Comparison of ENCODE assay signal across 8 mouse cellular contexts in the genomic region with DNA sequence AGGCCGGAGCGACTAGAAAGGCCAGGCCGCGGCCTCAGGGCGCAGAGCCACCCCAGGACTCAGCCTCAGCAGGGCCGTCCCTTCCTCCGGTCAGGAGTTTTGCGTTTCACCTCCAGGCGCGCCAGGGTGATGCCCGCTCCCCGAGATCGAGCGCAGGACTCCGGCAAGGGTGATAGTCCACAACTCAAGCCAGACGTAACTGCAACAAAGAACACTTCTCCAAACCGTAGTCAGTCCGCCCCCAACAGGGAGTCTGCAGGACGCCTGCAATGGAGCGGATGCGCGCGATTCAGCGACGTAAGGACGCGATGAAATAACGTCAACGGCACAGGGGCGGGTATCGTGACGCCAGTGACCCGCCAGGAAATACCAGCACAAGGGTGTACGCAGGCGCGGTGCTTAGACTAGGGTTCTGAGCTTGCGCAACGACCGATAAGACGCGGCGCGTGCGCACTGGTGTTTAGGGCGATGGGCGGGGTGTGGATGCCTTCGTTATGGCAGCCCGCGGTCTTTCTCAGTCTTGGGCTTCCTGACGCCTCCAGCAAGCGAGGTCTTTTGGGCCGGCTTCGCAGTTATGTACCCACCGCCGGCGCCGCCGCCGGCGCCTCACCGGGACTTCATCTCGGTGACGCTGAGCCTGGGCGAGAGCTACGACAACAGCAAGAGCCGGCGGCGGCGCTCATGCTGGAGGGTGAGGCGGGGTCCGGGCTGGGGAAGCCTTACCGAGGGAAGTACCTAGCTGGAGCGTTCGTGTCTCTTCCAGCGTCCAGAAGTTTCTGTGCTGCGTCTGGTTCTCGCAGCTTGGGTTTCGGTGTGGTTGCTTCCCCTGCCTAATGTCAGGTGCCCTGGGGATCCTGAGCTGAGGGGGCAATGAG. TPM values are rescaled to one million over a fixed set of nuclear protein-coding genes. Genes with fewer than 3 reads are reported as not detected.
DNase-seq lines count a peak whose midpoint lies in the region; ATAC-seq and TF ChIP-seq lines count a peak whose summit lies in the region.

A gene (plus strand): TSS at position 53 of the 875 bp plus-strand sequence.

- peak; percentile 95 for TF ChIP-seq EP300 in heart, adult 2 months (IDR thresholded peaks at IDR 0.05; ENCODE audit: insufficient read depth, low read depth, low read length)

- no peaks in the 10 kb centered on the region for H3K27me3 ChIP-seq in embryonic facial prominence, embryonic 14.5 days (replicated peaks; ENCODE audit: control insufficient read depth, insufficient read depth, low read length)
- H3K27me3 ChIP-seq in heart, adult 2 months (ENCODE audit: control insufficient read depth, insufficient read depth, low read length) = no peaks in the 10 kb centered on the region
- no peaks in the 10 kb centered on the region for H3K27me3 ChIP-seq in limb, embryonic 13.5 days
- H3K27me3 ChIP-seq in midbrain, embryonic 16.5 days (ENCODE audit: control insufficient read depth, insufficient read depth, low read depth, low read length) = no peaks in the 10 kb centered on the region

- no peaks in the 10 kb centered on the region for H3K9me3 ChIP-seq in embryonic facial prominence, embryonic 14.5 days (ENCODE audit: control insufficient read depth, low read length)
- H3K9me3 ChIP-seq in limb, embryonic 13.5 days = no peaks in the 10 kb centered on the region
- H3K9me3 ChIP-seq in midbrain, embryonic 16.5 days (replicated peaks; ENCODE audit: control insufficient read depth, low read length, poor library complexity, severe bottlenecking) = no peaks in the 10 kb centered on the region

- H3K9ac ChIP-seq in embryonic facial prominence, embryonic 14.5 days (ENCODE audit: low read depth, low read length) = peak within 1 kb of the TSS; percentile 91
- peak within 1 kb of the TSS; percentile 82 for H3K9ac ChIP-seq in heart, adult 2 months (ENCODE audit: low read depth, low read length)
- H3K9ac ChIP-seq in limb, embryonic 13.5 days = peak within 1 kb of the TSS; percentile 91
- H3K9ac ChIP-seq in midbrain, embryonic 16.5 days (ENCODE audit: low read depth, low read length) = peak within 1 kb of the TSS; percentile 88

- ATAC-seq in embryonic facial prominence, embryonic 14.5 days (ENCODE audit: low read depth) = peak; percentile 99
- ATAC-seq in limb, embryonic 13.5 days (ENCODE audit: low FRiP score, low read depth) = peak; percentile 98
- ATAC-seq in midbrain, embryonic 16.5 days = peak; percentile 98

- TF ChIP-seq POLR2A in heart, adult 2 months (IDR thresholded peaks at IDR 0.05; ENCODE audit: insufficient read depth, low read depth, low read length) = peak; percentile 88; the same call in 1 of the 2 replicates

- DNase-seq in 3T3-L1 (ENCODE audit: low read depth, low spot score) = peak; percentile 99
- peak; percentile 96 to 99 for DNase-seq in adrenal gland, postnatal 4 days (ENCODE audit: low spot score in 2 of 2)
- peak; percentile 100 for DNase-seq in embryonic facial prominence, embryonic 14.5 days (ENCODE audit: low spot score)
- DNase-seq in heart, adult 2 months = peak; percentile 99 to 100
- peak; percentile 99 for DNase-seq in kidney, adult 8-10 months
- DNase-seq in spleen, postnatal 10 days (ENCODE audit: low spot score in 2 of 2) = peak; percentile 99 to 100

- peak; percentile 59 for TF ChIP-seq CTCF in heart, adult 2 months (IDR thresholded peaks at IDR 0.05)

- under 1% methylated on average over 74 of the region's 78 CpGs for WGBS in embryonic facial prominence, embryonic 14.5 days
- WGBS in heart, adult 2 months = under 1% methylated on average over 78 of the region's 78 CpGs
- WGBS in limb, embryonic 13.5 days = under 1% methylated on average over 78 of the region's 78 CpGs
- under 1% methylated on average over 78 of the region's 78 CpGs for WGBS in midbrain, embryonic 16.5 days

- H3K4me2 ChIP-seq in embryonic facial prominence, embryonic 14.5 days (ENCODE audit: low read depth, low read length) = peak within 1 kb of the TSS; percentile 86
- H3K4me2 ChIP-seq in limb, embryonic 13.5 days (replicated peaks) = peak within 1 kb of the TSS; percentile 98
- peak within 1 kb of the TSS; percentile 91 for H3K4me2 ChIP-seq in midbrain, embryonic 16.5 days (ENCODE audit: low read length)

- intact Hi-C loops in heart, adult 2 months (cut with DNase I) = loop anchor here (1.0 to 5.0 kb wide), 2 partner anchors 60 to 77 kb away; a partner anchor contains a TSS

- H3K36me3 ChIP-seq in embryonic facial prominence, embryonic 14.5 days (ENCODE audit: control insufficient read depth, insufficient read depth, low read length) = peaks cover 35% of the 10 kb centered on the region
- no peaks in the 10 kb centered on the region; the same call in 1 of the 2 replicates for H3K36me3 ChIP-seq in heart, adult 2 months (ENCODE audit: control insufficient read depth, insufficient read depth, low read length)
- peaks cover 39% of the 10 kb centered on the region for H3K36me3 ChIP-seq in limb, embryonic 13.5 days
- H3K36me3 ChIP-seq in midbrain, embryonic 16.5 days (ENCODE audit: control insufficient read depth, insufficient read depth, low read length) = peaks cover 21% of the 10 kb centered on the region

- peak within 1 kb of the TSS; percentile 89 for H3K27ac ChIP-seq in embryonic facial prominence, embryonic 14.5 days (replicated peaks; ENCODE audit: low read depth, low read length)
- peak within 1 kb of the TSS; percentile 89 for H3K27ac ChIP-seq in heart, adult 2 months
- H3K27ac ChIP-seq in limb, embryonic 13.5 days = peak within 1 kb of the TSS; percentile 88
- H3K27ac ChIP-seq in midbrain, embryonic 16.5 days (ENCODE audit: low read length) = peak within 1 kb of the TSS; percentile 86

- H3K4me1 ChIP-seq in embryonic facial prominence, embryonic 14.5 days (ENCODE audit: control insufficient read depth, insufficient read depth, low read length) = peaks cover 14% of the 10 kb centered on the region
- H3K4me1 ChIP-seq in heart, adult 2 months (ENCODE audit: control insufficient read depth, insufficient read depth, low read length) = peaks cover 5% of the 10 kb centered on the region
- H3K4me1 ChIP-seq in limb, embryonic 13.5 days = peaks cover 20% of the 10 kb centered on the region
- peaks cover 16% of the 10 kb centered on the region for H3K4me1 ChIP-seq in midbrain, embryonic 16.5 days (ENCODE audit: control insufficient read depth, insufficient read depth, low read length)

- H3K79me2 ChIP-seq in heart, adult 2 months (replicated peaks; ENCODE audit: control insufficient read depth, insufficient read depth, low read length) = no peaks in the 10 kb centered on the region

- peak within 1 kb of the TSS; percentile 85 for H3K4me3 ChIP-seq in embryonic facial prominence, embryonic 14.5 days (ENCODE audit: low read depth, low read length)
- peak within 1 kb of the TSS; percentile 67 for H3K4me3 ChIP-seq in heart, adult 2 months
- H3K4me3 ChIP-seq in limb, embryonic 13.5 days = peak within 1 kb of the TSS; percentile 92
- peak within 1 kb of the TSS; percentile 67 for H3K4me3 ChIP-seq in midbrain, embryonic 16.5 days (ENCODE audit: low read depth, low read length)

RNA-seq across cellular contexts. Expression of the gene that starts here (rescaled TPM):
- total RNA-seq in adrenal gland, postnatal 4 days (2021) = 10 to 100 TPM; 57.5 to 62.5 TPM
- polyA plus RNA-seq in embryonic facial prominence, embryonic 14.5 days (2014; fragmentation: Nextera tagmentation; extraction: Ambion mirVana) = 74.7 and 75.0 TPM in 2 replicates
- total RNA-seq in heart, adult 2 months (2021) = 10 to 100 TPM; 21.6 to 22.5 TPM
- polyA plus RNA-seq in heart, adult 2 months (2012; rRNA removed) = 8.2 and 9.9 TPM in 2 replicates
- 54.5 and 60.2 TPM in 2 replicates for polyA plus RNA-seq in limb, embryonic 13.5 days (2015; fragmentation: Nextera tagmentation; extraction: Ambion mirVana)
- 50.7 and 51.0 TPM in 2 replicates for polyA plus RNA-seq in midbrain, embryonic 16.5 days (2015; fragmentation: Nextera tagmentation; extraction: Ambion mirVana)

Comparison
In these comparisons a context has a peak if more than half of its experiments do, and no peak if none do; other contexts are left out.
1. Peak in every context shown above with its lines: DNase-seq, ATAC-seq, H3K4me3 ChIP-seq and H3K27ac ChIP-seq.